Mouse (Mus musculus) embryonic stem cell, embryonic (primary cell): ENCODE results near the gene Hhipl1.

Source experiments
- CTCF ChIA-PET, 4 experiments: fragments of 300-600 bp in 2 of 4; fragments of 350-600 bp in 2 of 4; sonication (Branson Sonifier 250); formaldehyde crosslinking; loops; one replicate each; lab custom pipeline; 2022; ENCODE audit warnings: inconsistent platforms in 2 of 4; lab: Charles Lee
- POLR2A ChIA-PET, 4 experiments: fragments of 300-600 bp in 2 of 4; fragments of 350-600 bp in 2 of 4; sonication (Branson Sonifier 250); formaldehyde crosslinking; loops; one replicate each; lab custom pipeline; 2022; ENCODE audit warnings: antibody characterized with exemption in 4 of 4, inconsistent platforms in 1 of 4; lab: Charles Lee

The Hhipl1 gene

DNA sequence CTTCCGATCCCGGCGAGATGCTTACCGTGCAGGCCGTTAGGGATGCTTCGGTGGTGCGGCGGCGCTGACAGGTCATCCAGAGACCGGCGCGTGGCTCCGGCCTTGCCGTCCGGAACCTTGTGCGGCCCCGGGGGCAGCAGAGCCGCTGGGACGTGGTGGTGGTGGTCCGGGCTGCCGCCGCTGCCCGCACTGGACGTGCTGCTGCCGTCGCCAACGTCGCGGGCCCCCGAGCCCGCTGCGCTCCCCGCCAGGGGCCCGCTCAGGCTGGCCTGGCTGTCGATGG lies 31.8 kb upstream of the Hhipl1 start:
- POLR2A ChIA-PET: interaction anchor here in 3 of 4 experiments (0.7 to 2.1 kb wide), 16 partner anchors 8 to 280 kb away, joined by 3 to 6 read pairs (median 4); partner anchors contain the start of genes Cyp46a1 (in 2 of the 3) and Evl (in 1 of the 3)
- CTCF ChIA-PET: interaction anchor here in 3 of 4 experiments (0.6 to 2.5 kb wide), 9 partner anchors 18 to 273 kb away, joined by 3 to 12 read pairs (median 5); no protein-coding TSS in a partner anchor

DNA sequence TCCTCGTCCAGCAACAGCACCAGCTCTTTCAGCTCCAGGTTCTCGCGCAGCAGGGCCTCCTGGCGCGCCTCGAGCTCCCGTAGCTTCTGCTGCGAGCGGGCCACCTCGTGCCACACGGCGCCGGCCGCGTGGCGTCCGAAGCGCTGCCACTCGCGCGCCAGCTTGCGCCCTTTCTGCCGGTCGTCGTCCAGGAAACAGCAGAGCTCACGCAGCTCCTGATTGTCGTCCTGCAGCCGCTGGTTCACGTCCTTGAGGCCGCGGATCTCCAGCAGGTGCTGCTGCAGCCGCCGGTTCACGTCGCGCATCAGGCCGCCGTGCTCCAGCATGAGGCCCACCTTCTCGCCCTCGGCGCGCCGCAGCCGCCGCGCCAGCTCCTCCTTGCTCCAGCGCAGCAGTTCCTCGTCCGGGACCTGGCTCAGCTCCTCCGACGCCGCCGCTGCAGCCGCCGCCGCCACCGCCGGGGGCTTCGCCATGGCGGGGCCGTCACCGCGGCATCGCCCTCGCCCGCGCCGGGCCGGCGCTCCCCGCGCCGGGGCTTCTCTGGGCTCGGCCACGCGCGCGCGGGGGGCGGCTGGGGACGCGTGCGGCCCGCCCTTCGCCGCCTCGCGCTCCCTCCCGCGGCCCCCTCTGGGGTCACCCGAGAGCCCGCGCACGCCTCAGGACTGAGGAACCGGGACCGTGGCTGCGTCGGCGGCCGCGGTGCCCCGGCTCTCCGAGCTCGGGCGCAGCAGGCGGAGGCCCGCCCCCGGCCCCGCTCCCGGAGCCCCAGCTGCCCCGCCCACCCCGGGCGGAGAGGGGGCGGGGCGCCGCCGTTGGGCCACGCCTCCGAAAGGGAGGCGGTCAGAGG lies 31.2 kb upstream of the Hhipl1 start, which contains the start of gene Ccdc85c:
Ccdc85c (minus strand) TSS at position 765 of the 847 bp plus-strand sequence.
- POLR2A ChIA-PET: interaction anchor here in 3 of 4 experiments (0.7 to 2.1 kb wide), 19 partner anchors 9 to 279 kb away, joined by 3 to 7 read pairs (median 4); partner anchors contain the start of genes Cyp46a1 (in 2 of the 3), Ccnk (in 1 of the 3), Evl (in 1 of the 3) and Setd3 (in 1 of the 3)
- CTCF ChIA-PET: interaction anchor here (0.6 to 2.5 kb wide), 8 partner anchors 10 to 220 kb away, joined by 3 to 12 read pairs (median 4); no protein-coding TSS in a partner anchor

- POLR2A ChIA-PET: interaction anchor here in 2 of 4 experiments (1.1 to 2.1 kb wide), 11 partner anchors 9 to 279 kb away, joined by 3 to 7 read pairs (median 4); partner anchors contain the start of genes Ccnk (in 2 of the 2), Cyp46a1 (in 2 of the 2), Setd3 (in 2 of the 2) and Evl (in 1 of the 2)
- CTCF ChIA-PET: interaction anchor here in 3 of 4 experiments (0.7 to 2.5 kb wide), 4 partner anchors 9 to 17 kb away, joined by 3 to 11 read pairs (median 4); no protein-coding TSS in a partner anchor
Observed at GRCm38 (mm10) chr12:108275508-108275890, 30.6 kb upstream of the Hhipl1 start.

DNA sequence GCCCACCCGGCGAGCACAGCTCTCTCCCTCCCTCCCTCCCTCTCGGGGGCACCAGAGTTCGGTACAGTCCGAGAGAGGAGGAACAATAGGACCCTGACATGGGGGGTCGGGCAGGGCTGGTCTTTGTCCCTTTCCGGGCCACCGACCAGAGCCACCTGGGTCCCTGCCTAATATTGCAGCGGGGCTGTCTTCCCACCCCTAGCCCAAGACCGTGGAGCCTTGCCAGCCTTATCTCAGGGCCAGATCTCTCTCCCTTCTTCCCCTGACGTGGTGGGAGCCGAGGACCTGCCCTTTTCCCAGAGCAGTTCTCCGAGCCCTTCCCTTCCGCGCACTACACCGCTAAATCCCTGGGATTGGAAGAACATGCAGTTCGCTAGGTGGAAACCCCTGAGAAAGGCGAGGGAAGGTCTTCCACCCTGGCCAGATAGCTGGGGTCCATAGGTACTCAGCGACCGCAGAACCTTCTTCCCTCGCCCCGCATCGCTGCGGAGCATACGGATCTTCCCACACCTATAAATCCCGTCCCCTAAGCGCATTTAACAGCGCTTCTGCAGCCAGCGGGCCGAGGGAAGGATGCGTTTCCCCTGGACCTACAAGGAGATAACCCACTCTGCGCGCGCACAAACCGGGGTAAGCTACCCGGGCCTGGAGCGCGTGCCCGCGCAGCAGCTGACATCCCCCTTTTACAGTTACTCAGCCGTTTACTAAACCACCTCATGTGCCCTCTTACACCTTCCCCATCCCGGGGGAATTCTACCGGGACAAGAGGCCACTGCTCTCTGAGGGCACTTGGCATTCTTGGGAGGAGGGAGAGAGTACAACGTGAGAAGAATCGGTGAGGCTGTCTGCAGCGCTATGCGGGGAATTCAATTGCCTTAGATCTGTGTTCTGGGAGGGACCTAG lies 29.9 kb upstream of the Hhipl1 start:
- POLR2A ChIA-PET: interaction anchor here in 2 of 4 experiments (0.7 to 2.2 kb wide), 14 partner anchors 9 to 97 kb away, joined by 3 to 7 read pairs (median 4); partner anchors contain the start of genes Ccnk (in 2 of the 2) and Setd3 (in 2 of the 2)
- CTCF ChIA-PET: interaction anchor here in 3 of 4 experiments (0.6 to 2.9 kb wide), 6 partner anchors 16 to 59 kb away, joined by 3 to 15 read pairs (median 6); no protein-coding TSS in a partner anchor

GRCm38 (mm10) chr12:108277341-108277841 lies 28.7 kb upstream of the Hhipl1 start:
- ChIA-PET POLR2A (interaction anchor here in 3 of 4 experiments (0.7 to 2.5 kb wide), 17 partner anchors 8 to 98 kb away, joined by 3 to 11 read pairs (median 5); partner anchors contain the start of genes Ccnk (in 1 of the 3), Cyp46a1 (in 1 of the 3) and Setd3 (in 1 of the 3)), CTCF (interaction anchor here in 3 of 4 experiments (0.6 to 2.9 kb wide), 12 partner anchors 12 to 335 kb away, joined by 3 to 15 read pairs (median 4); partner anchors contain the start of gene Cyp46a1 (in 1 of the 3))

GRCm38 (mm10) chr12:108278221-108278918 lies 27.7 kb upstream of the Hhipl1 start:
- CTCF ChIA-PET: interaction anchor here in 3 of 4 experiments (0.5 to 2.9 kb wide), 10 partner anchors 11 to 93 kb away, joined by 3 to 15 read pairs (median 4); no protein-coding TSS in a partner anchor

DNA sequence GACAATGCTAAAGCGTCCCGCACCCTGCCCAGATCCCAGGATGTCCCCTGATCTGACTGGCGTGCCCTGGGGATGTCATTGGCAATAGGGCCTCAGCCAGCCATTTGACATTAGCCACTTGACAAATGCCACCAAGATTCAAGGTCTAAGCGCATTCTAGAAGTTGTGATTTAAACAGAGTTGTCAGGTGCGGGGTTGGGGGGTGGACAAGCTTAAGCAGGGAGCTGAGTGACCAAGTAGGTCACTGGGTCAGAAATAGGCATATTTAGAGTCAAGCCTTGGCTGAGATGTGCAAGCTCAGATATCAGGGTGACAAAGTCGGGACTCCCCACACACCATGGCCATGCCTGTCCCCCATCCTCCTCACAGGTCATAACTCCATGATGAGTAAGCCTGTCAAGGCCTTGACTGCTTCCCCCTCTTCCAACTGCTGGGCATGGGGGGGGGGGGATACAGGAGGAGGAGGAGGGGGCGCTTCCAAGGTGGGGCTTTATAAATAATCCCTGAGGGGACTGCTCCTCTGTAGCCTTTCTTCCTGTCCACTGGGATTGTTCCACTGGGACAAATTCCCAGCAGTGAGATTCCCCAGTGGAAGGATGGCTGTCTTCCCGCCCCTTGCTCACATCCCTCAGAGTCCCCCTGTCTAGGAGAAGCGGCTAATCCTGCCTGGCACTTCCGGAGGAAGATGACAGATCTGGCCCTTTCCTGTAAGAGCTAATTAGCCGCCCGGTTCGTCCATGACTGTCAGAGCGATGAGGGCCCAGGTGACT lies 21.4 kb upstream of the Hhipl1 start:
- POLR2A ChIA-PET: interaction anchor here (0.6 to 1.5 kb wide), 14 partner anchors 9 to 589 kb away, joined by 3 to 16 read pairs (median 4); partner anchors contain the start of gene Ccdc85c (in 1 of the 4)
- CTCF ChIA-PET: interaction anchor here in 3 of 4 experiments (0.6 to 3.0 kb wide), 7 partner anchors 8 to 252 kb away, joined by 3 to 10 read pairs (median 3); partner anchors contain the start of gene Ccdc85c (in 1 of the 3)

More at GRCm38 (mm10) chr12:108278221-108278918, 27.7 kb upstream of the Hhipl1 start:
- POLR2A ChIA-PET: interaction anchor here in 3 of 4 experiments (0.6 to 2.5 kb wide), 15 partner anchors 9 to 276 kb away, joined by 3 to 11 read pairs (median 5); partner anchors contain the start of genes Ccnk (in 1 of the 3), Cyp46a1 (in 1 of the 3), Evl (in 1 of the 3) and Setd3 (in 1 of the 3)

DNA sequence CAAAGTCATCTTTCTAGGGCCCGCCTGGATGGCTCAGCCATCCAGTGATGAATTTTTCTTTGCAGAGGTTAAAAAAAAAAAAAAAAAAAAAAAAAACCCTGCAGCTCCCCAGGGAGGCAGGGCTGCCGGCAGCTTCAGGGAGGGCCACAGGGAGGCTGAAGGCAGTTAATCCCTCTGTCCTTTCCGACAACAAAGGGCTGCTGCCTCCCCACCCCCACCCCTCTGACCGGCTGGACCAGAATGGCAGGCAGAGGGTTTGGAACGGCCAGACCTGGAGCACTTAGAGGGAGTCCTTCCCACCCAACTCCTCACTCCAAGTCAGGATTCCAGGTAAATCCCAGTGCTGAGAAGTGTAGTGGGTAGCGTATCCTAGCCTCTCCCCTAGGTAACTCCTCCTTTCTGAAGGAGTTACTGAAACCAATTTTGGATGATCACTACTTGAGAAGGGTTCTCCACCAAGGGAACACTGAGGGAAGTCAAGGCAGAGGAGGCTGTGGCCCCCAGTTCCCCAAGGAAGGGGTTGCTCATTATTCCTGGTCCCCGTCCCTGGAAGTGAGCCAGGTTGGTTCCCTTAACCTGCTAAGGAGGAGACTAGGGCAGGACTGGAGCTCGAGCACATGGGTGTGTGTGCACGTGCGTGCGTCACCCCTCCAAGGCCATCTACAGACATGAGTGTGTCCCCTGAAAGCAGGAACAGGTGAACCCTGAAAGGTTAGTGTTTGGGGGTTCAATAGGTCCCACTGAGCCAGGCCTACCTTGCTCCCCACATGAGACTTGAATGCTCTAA lies 20.7 kb upstream of the Hhipl1 start:
- POLR2A ChIA-PET: interaction anchor here (0.6 to 1.5 kb wide), 15 partner anchors 9 to 588 kb away, joined by 3 to 6 read pairs (median 3); partner anchors contain the start of genes Ccdc85c (in 1 of the 4) and Ccnk (in 1 of the 4)
- CTCF ChIA-PET: interaction anchor here in 3 of 4 experiments (0.5 to 3.0 kb wide), 10 partner anchors 9 to 252 kb away, joined by 3 to 10 read pairs (median 4); partner anchors contain the start of gene Ccdc85c (in 1 of the 3)

DNA sequence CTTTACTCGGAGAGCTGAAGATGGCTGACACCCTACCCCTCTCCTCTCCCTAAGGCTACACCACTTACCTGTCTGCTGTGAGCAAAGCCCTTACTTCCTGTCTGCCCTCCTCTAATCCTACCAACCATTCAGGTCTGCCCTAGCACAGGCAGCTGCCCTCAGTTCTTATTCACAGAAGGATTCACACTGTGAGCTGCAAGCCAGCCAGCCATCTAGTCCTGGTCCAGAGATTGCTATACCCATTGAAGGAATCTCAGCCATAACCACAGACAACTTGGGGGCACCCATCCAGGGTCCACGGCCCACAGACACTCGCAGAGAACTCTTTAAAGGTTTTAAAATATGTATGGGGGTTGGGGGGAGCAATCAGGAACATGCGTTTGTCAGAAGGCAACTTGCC lies 19.7 kb upstream of the Hhipl1 start:
- ChIA-PET CTCF (interaction anchor here in 3 of 4 experiments (0.5 to 3.0 kb wide), 6 partner anchors 10 to 116 kb away, joined by 3 to 9 read pairs (median 4); no protein-coding TSS in a partner anchor), POLR2A (interaction anchor here in 3 of 4 experiments (0.8 to 1.2 kb wide), 4 partner anchors 10 to 150 kb away, joined by 3 to 6 read pairs (median 3); partner anchors contain the start of genes Ccdc85c (in 1 of the 3) and Ccnk (in 1 of the 3))

DNA sequence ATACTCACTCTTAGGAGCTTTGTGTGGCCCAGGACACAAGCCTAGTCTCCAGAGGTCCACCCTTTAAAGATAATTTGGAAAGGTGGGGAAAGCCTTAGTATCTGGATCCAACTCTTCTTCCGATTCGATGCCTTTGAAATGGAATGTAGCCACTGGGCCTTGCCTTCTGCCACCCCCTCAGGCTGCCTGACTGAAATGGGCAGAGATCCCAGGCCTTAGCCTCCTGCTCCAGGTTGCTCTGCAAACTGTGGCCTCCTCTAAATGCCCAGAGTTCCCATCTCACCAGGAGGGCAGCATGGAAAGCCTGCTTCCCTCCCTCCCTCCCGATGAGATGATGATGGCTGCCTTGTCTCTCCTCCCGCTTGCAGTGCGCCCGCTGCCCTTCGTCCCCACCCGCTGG lies 19.1 kb upstream of the Hhipl1 start:
- CTCF ChIA-PET: interaction anchor here (0.6 to 3.2 kb wide), 6 partner anchors 8 to 136 kb away, joined by 3 to 9 read pairs (median 6); no protein-coding TSS in a partner anchor
- POLR2A ChIA-PET: interaction anchor here (0.7 to 1.4 kb wide), 6 partner anchors 10 to 209 kb away, joined by 3 to 7 read pairs (median 4); partner anchors contain the start of gene Ccdc85c (in 1 of the 4)

DNA sequence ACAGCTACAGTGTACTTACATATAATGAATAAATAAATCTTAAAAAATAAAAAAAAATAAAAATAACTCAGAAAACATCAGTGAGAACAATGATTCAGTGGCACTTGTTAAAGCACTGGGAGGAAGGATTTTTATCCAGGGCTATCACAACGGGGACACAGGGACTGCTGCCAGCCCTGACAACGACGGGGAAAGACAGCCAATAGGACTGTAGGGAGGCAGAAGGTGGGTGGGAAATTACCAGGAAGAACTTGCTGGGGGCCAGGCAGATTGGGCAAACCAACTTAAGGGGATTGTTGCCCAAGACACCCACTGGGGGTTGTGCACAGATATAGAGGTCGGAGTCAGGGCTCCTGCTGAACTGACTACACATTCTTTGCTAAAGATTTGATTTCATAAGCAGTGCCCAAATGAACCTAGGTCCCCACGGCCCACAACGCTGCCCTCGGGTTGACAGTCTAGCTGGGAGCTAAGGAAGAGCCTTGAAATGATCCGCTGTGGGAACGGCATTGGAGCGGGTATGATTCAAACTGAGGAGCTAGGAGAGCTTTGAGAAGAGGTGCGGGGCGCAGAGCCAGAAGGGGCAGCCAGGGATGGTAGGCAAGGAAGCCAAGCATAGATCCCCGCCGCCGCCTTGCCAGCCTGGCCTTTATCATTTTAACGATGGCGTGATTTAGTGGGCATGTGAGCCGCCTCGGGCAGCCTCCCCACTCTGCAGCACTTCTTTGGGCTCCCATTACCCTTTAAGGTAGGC lies 17.8 kb upstream of the Hhipl1 start:
- ChIA-PET POLR2A (interaction anchor here in 3 of 4 experiments (0.9 to 2.5 kb wide), 6 partner anchors 11 to 109 kb away, joined by 3 to 10 read pairs (median 3); partner anchors contain the start of genes Ccnk (in 1 of the 3) and Setd3 (in 1 of the 3)), CTCF (interaction anchor here in 2 of 4 experiments (0.9 to 3.2 kb wide), 5 partner anchors 49 to 148 kb away, joined by 3 to 8 read pairs (median 7); no protein-coding TSS in a partner anchor)

DNA sequence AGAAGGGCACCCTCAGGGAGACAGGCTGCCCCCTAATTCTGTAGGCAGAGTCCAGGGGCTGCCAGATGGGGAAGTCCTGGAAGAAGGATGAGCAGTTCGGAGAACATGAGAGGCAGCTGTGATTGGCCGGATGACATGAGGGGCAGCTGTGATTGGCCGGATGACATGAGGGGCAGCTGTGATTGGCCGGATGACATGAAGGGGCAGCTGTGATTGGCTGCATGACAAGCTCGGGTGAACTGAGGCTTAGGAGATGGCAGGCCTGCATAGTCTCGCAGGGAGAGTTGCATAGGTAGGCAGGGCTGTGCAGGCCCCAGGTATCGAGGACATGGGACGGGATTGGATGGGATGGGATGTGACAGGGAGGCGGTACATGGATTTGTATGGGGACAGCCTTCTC lies 13.7 kb upstream of the Hhipl1 start:
- ChIA-PET CTCF (interaction anchor here (0.5 to 4.1 kb wide), 73 partner anchors 8 to 433 kb away, joined by 3 to 47 read pairs (median 4); partner anchors contain the start of genes Ccdc85c (in 2 of the 4), Cyp46a1 (in 2 of the 4), Ccnk (in 1 of the 4) and Hhipl1 (in 1 of the 4)), POLR2A (interaction anchor here in 3 of 4 experiments (0.5 to 2.4 kb wide), 41 partner anchors 10 to 285 kb away, joined by 3 to 12 read pairs (median 4); partner anchors contain the start of genes Ccnk (in 2 of the 3), Setd3 (in 2 of the 3), Cyp46a1 (in 1 of the 3) and Evl (in 1 of the 3))

DNA sequence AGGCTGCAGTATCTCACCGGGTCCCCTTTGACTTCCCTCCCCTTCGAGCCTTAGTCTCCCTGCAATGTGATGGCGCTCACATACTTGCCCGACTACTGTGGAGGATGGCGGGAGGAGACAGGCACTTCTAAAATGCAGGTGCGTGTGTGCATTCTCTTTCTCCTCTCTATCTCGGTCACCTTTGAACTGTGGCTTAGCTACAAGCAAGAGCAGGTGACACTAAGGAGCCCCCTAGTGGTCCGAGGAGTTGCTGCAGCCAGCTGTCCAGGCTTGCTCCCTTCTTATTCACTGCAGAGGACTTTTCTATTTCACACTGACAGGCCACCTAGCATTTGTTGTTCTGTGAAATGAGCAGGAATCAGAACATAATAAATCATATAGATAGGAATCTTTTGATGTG lies 13.1 kb upstream of the Hhipl1 start:
- CTCF ChIA-PET: interaction anchor here (0.5 to 4.1 kb wide), 71 partner anchors 9 to 365 kb away, joined by 3 to 47 read pairs (median 4); partner anchors contain the start of genes Ccdc85c (in 2 of the 4), Cyp46a1 (in 2 of the 4), Ccnk (in 1 of the 4) and Hhipl1 (in 1 of the 4)
- POLR2A ChIA-PET: interaction anchor here (0.5 to 2.4 kb wide), 37 partner anchors 9 to 262 kb away, joined by 3 to 12 read pairs (median 4); partner anchors contain the start of genes Ccnk (in 2 of the 4), Setd3 (in 2 of the 4), Cyp46a1 (in 1 of the 4) and Evl (in 1 of the 4)
